Mouse (Mus musculus) layer of hippocampus, adult 9-11 months (tissue): ENCODE measurements around the gene Cmtm5.
A peak's percentile ranks its signal among the peaks of the same experiment; 100 is the strongest.
"Not testable (repeated sequence)": the region's sequence is repeated elsewhere in the genome, so short reads cannot be mapped to it uniquely, and the experiment has no call there.

Source experiments
- DNase-seq: peaks from one replicate; pipeline ENCODE4 v3.0.0; 2022

Cmtm5 gene

DNA sequence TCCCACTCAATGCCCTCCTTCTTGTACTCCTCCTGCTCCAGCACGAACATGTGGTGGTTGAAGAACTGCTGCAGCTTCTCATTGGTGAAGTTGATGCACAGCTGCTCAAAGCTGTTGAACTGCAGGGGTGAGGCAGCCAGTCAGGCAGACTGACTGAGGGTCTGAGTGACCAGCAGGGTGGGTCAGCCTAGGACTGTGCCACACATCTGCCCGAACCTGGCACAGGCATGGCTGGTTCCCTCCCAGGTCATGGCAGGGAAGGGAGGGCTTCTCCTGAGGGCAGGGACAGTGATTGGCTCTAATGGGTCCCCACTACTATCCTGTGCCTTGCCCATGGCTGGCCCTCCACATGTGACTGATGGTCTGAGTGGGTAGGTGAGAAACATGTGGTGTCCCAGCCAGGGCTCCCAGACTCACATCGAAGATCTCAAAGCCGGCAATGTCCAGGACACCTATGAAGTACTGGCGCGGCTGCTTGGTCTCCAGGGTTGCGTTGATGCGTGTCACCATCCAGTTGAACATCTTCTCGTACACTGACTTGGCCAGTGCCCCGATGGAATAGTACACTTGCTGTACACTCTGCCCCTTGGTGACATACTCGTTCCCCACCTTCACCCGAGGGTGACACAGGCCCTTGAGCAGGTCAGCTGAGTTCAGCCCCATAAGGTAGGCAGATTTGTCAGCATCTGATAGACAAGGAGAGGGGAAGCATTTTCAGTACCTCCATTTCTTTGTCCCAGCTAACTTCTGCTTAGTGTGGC lies 24.0 kb downstream of the Cmtm5 start:
- DNase-seq: not testable (repeated sequence)

DNA sequence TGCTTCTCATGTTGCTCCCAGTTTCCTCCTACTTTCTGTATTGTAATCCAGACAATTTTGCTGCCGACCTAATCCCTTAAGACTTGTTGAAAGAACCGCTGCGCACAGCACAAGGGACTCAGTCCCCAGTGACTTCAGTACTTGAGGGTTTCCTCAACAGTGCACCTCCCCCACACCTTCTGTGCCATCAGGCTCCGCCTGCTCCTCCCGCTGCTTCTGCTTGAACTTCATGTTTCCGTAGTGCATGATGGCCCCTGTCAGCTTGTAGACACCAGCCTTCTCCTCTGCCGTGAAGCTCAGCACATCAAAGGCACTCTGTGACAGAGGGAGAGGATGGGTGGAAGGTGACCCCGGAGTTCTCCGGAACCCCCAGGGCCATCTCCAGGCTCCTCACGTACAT lies 24.7 kb downstream of the Cmtm5 start:
- peak; percentile 45 for DNase-seq

- no peak for DNase-seq
Measured at GRCm38 (mm10) chr14:54961487-54961886, 25.4 kb downstream of the Cmtm5 start.

DNA sequence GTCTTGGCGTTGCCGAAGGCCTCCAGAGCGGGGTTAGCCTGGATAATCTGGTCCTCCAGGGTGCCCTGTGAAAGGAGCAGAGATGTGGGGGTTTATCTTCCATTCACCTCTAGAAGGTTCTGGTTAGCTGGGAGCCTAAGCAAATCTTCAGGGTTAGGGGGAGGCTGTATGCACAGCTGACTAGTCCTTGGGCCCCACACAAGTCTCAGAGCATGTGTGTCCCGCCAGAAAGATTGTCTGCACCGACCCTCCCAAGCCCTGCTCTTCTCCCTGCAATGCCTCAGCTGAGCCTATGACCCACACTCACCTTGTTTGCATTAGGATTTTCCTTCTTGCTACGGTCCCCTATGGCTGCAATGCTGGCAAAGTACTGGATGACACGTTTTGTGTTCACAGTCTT lies 26.7 kb downstream of the Cmtm5 start:
- no peak for DNase-seq

GRCm38 (mm10) chr14:54963727-54964126 lies 27.7 kb downstream of the Cmtm5 start:
- DNase-seq: no peak

GRCm38 (mm10) chr14:54965044-54965443 lies 29.0 kb downstream of the Cmtm5 start:
- DNase-seq: no peak

GRCm38 (mm10) chr14:54965631-54966030 lies 29.6 kb downstream of the Cmtm5 start:
- DNase-seq: no peak

DNA sequence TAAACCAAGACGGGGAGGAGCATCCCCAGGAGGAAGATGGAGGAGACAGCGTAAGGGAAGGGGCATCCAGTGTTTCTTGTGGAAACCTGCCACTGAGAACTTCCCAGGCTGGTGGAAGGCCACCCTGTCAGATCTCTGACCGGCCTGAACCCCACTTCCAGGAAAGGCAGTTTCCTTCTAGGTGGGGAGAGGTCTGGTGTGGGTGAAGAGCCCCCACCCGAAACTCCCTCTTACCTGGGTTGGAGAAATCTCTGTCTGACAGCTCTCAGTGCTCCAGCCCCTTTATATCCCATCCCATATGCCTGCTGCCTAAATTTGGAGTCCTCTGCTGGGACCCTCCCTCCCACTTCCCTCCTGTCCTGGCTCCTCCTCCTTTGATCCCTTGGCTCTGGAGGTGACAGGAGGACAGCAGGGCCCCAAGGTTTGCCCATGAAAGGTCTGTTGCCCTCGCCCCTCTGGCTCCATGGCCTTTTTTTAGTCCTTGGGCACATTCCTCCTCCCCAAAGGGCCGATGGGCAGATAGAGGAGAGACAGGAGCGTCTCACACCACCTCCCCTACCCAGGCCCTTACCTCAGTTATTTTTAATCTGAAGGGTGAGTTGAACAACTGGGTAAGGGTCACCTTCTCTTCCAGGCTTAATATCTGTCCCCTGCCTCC lies 30.4 kb downstream of the Cmtm5 start, which contains the start of gene Myh6:
Gene Myh6 (minus strand): TSS at position 608 of the 658 bp plus-strand sequence.
- DNase-seq: no peak

- DNase-seq: no peak
Measured at GRCm38 (mm10) chr14:54967874-54968273, 31.8 kb downstream of the Cmtm5 start.

DNA sequence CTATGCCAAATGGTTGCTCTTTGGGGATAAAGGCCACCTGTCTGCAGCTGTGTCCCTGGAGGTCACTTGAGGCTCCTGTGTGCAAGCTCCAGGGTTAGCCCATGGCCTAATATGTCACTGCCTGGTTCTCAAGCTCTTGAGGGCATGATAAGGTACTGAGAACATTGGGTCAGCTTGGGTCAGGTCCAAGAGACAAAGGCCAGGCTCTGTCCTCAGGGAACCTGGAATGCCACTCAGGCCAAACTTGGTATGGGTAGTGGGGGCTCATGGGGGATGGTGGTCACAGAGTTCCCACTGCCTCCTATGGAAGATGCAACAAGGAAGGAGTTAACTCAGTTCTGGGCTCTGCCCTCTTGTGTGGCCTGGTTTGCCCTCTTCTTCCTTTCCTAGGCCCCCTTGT lies 32.3 kb downstream of the Cmtm5 start:
- DNase-seq: no peak

DNA sequence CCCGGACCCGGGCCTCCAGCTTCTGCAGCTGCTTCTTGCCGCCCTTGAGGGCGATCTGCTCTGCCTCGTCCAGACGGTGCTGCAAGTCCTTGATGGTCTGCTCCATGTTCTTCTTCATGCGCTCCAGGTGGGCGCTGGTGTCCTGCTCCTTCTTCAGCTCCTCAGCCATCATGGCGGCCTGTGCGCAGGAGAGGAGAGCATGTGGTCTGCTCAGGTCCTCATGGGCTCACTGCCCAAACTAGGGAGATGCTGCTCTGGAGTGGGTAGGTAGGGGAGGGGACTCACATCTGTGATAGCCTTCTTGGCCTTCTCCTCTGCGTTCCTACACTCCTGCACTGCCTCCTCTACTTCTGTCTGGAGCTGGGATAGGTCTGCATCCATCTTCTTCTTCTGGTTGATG lies 36.7 kb downstream of the Cmtm5 start:
- DNase-seq: not testable (repeated sequence)

DNA sequence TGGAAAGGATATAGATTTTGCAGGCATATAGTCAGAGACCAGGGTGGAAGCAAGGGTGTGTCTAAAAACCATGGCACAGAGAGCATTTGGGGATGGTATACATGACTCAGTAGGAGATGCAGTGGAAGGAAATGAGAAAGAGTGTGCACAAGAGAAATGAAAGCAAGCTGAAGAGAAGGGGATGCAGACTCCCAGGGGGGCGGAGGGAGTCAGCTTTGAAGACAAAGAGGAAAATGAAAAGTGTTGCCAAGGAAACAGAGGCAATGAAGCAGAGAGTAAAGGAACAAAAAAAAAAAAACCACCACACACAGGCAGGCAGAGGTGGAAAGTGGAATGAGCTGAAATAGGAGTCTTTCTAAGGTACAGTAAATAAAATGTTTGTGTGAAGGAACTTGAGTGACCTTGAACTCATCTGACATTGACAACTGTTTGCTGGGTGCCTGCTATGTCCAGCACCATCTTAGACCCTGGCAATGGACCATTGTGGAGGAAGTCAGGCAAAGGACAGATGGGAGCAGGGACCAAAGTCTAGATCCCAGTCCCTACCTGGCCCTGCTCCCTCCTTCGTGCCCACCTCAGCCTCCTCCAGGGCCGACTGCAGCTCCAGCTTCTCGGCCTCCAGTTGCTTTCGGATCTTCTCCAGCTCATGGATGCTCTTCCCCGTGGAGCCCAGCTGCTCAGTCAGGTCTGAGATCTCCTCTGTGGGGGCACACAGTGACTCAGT lies 38.2 kb downstream of the Cmtm5 start:
- DNase-seq: peak; percentile 40

- no peak for DNase-seq
Measured at GRCm38 (mm10) chr14:54976633-54977032, 40.6 kb downstream of the Cmtm5 start, which contains the start of gene Gm17428. Gene Gm17428, plus strand, starts transcription at chr14:54976933.

GRCm38 (mm10) chr14:54978664-54979063 lies 42.6 kb downstream of the Cmtm5 start:
- DNase-seq: no peak

DNA sequence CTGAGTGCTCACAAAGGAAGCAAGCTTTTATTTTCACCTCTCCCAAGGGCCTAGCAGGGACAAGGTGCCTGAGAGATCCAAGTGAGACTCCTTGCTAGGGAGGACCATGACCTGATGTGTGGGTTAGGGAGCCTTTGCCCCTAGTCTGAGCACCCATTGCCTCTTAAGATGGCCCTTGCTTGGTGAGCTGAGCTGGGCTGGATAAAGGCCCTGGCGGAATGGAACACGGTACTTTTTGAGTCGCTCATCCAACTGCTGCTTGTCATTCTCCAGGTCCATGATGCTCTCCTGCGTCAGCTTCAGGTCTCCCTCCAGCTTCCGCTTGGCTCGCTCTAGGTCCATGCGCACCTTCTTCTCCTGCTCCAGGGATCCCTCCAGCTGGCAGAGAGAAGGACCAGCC lies 45.9 kb downstream of the Cmtm5 start:
- no peak for DNase-seq

DNA sequence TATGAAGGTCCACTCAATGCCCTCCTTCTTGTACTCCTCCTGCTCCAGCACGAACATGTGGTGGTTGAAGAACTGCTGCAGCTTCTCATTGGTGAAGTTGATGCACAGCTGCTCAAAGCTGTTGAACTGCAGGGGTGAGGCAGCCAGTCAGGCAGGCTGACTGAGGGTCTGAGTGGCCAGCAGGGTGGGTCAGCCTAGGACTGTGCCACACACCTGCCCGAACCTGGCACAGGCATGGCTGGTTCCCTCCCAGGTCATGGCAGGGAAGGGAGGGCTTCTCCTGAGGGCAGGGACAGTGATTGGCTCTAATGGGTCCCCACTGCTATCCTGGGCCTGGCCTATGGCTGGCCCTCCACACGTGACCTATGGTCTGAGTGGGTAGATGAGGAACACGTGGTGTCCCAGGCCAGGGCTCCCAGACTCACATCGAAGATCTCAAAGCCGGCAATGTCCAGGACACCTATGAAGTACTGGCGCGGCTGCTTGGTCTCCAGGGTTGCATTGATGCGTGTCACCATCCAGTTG lies 52.4 kb downstream of the Cmtm5 start:
- not testable (repeated sequence) for DNase-seq
